Mouse (Mus musculus): ENCODE measurements around the gene Tchhl1.

GRCm38 (mm10) chr3:93443501-93444101 is 25.0 kb upstream of the Tchhl1 start:
- TF ChIP-seq CTCF (IDR thresholded peaks at IDR 0.05; ENCODE audit: control insufficient read depth, insufficient read depth, insufficient read length) = no peak
- TF ChIP-seq MAX (IDR thresholded peaks at IDR 0.05) = no peak
- TF ChIP-seq USF1 (IDR thresholded peaks at IDR 0.05; ENCODE audit: low read depth) = no peak
- TF ChIP-seq FOSL1 (IDR thresholded peaks at IDR 0.05; ENCODE audit: insufficient read depth, low read length, poor library complexity, severe bottlenecking) = no peak
